Mouse (Mus musculus) brown adipose tissue, adult 24 weeks (tissue): Measurements from ENCODE around the gene Prl5a1. TPM values are rescaled to one million over a fixed set of nuclear protein-coding genes. Genes with fewer than 3 reads are reported as not detected.

Experiments
- H3K27ac ChIP-seq: fragments of 200-500 bp; replicated peaks from 2 replicates; pipeline ENCODE4 v1.5.1; 2012; ENCODE audit warnings: low read depth, mild to moderate bottlenecking, low read length
- H3K4me1 ChIP-seq: fragments of 200-500 bp; 2 replicates; pipeline ENCODE4 v1.6.1; 2012; ENCODE audit warnings: low read length, mixed read lengths; ENCODE audit not compliant: control insufficient read depth, insufficient read depth, insufficient read length
- H3K4me3 ChIP-seq: fragments of 200-500 bp; 2 replicates; pipeline ENCODE4 v1.5.1; 2012; ENCODE audit warnings: low read depth, mild to moderate bottlenecking, low read length, moderate library complexity; ENCODE audit not compliant: insufficient read depth
- polyA plus RNA-seq: library from polyadenylated mRNA; stranded (reverse); fragments of >200 nt; gene quantifications from 2 replicates; pipeline ENCODE4 v1.2.4, GENCODE M21; 2012; ENCODE audit not compliant: missing spikeins, insufficient read depth, insufficient read length

Prl5a1 gene
- polyA plus RNA-seq, result not detected in 2 replicates

DNA sequence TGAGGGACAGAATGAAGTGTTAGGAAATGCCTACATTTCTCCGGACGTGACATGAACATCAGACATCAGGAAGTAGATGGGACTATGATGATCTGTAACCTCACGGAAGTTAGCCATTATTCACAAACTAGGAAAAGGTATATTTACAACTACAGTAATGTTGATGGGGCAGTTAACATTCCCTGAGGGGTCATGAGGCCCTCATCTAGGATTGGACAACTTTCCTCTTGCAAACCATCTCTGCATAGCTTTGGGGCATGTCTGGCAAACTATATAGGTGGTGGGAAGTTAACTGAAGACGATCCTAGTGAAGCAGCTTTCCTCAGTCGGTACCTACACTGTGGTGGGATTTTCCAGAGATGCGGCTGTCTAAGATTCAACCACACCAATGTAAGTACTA is at the start of gene Prl5a1:
Gene Prl5a1 (plus strand): TSS at position 301 of the 400 bp plus-strand sequence.
- H3K27ac ChIP-seq, result no peak within 1 kb of the TSS
- H3K4me3 ChIP-seq, result no peak within 1 kb of the TSS
- no peaks in the 10 kb centered on the region for H3K4me1 ChIP-seq

- no peak overlapping the region for H3K4me3 ChIP-seq
- no peaks in the 10 kb centered on the region for H3K4me1 ChIP-seq
- H3K27ac ChIP-seq, result no peak overlapping the region
Measured at GRCm38 (mm10) chr13:28096161-28096560, 46.1 kb upstream of the Prl5a1 start.

- H3K27ac ChIP-seq, result no peak overlapping the region
- no peak overlapping the region for H3K4me3 ChIP-seq
- H3K4me1 ChIP-seq, result no peaks in the 10 kb centered on the region
Measured at GRCm38 (mm10) chr13:28108536-28108935, 33.7 kb upstream of the Prl5a1 start.

DNA sequence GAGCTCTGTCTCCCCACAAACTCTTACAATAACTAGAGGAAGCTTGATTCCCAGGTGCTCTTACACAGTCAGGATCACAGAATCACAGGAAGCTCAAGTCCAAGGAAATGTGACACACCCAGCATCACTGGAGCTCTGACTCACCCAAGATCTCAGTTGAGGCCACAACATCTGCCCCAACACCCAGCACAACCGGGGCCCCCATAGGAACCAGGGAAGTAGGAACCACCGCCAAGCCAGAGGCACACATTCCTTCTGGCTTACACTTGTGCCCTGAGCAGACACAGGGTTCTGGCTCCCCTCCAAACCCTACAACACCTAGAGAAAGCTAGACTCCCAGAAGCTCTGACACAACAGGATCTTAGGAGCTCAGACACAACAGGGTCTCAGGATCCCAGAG is 9.5 kb upstream of the Prl5a1 start:
- no peaks in the 10 kb centered on the region for H3K4me1 ChIP-seq
- no peak overlapping the region for H3K27ac ChIP-seq
- no peak overlapping the region for H3K4me3 ChIP-seq

DNA sequence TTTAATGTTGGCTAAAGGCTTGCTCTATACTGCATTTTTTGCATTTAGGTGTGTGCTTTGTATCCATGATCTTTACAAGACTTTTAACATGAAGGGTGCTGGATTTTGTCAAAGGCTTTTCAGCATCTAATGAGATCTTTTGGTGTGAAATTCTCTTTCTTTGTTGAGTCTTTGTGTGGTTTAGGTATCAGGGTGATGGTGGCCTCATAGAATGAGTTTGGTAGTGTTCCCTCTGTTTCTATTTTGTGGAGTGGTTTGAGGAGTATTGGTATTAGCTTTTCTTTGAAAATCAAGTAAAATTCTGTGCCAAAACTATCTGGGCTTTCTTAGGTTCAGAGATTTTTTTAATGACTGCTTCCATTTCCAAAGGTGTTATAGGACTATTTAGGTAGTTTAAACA is 6.5 kb upstream of the Prl5a1 start:
- H3K4me3 ChIP-seq, result no peak overlapping the region
- H3K27ac ChIP-seq, result no peak overlapping the region
- H3K4me1 ChIP-seq, result no peaks in the 10 kb centered on the region

Other genes starting within 250 kb of the Prl5a1 start
- gene Prl4a1, start 126.3 kb upstream of the Prl5a1 start, polyA plus RNA-seq, result not detected in 2 replicates
- gene Gm11361, start 115.0 kb downstream of the Prl5a1 start, polyA plus RNA-seq, result not detected in 2 replicates